Mouse (Mus musculus) intestine, embryonic 16.5 days (tissue): Measurements from ENCODE around the gene Rps7. TPM values are rescaled to one million over a fixed set of nuclear protein-coding genes. Genes with fewer than 3 reads are reported as not detected.

ENCODE experiments used
- microRNA-seq: library from miRNA; unstranded; fragments of <30 nt; microRNA quantifications from one replicate; pipeline ENCODE4, GENCODE M21; 2016
- polyA plus RNA-seq: library from polyadenylated mRNA; unstranded; fragments of >200 nt; fragmentation: Nextera tagmentation; extraction: Ambion mirVana; gene quantifications from 2 replicates; pipeline ENCODE4 v1.2.1, GENCODE M21; 2015

Rps7 gene
- polyA plus RNA-seq, 1 experiment from 2014 or later: 587 TPM

Small RNA genes lying within 50 kb of the gene (microRNA-seq; reads per million reads assigned to microRNA genes)
- not detected for gene Mir6937

Other genes with a start within 250 kb of the Rps7 start
- not detected in 2 replicates for gene Dcdc2c, start 83.6 kb downstream of the Rps7 start, polyA plus RNA-seq
- not detected in 2 replicates for gene Allc, start 53.4 kb downstream of the Rps7 start, polyA plus RNA-seq
- 0.97 and 1.8 TPM in 2 replicates for gene Colec11, start 12.6 kb downstream of the Rps7 start, polyA plus RNA-seq
- 24.2 and 28.2 TPM in 2 replicates for gene Rnaseh1, start 13.6 kb upstream of the Rps7 start, polyA plus RNA-seq
- 111 and 114 TPM in 2 replicates for gene Adi1, start 39.3 kb upstream of the Rps7 start, polyA plus RNA-seq
- gene Trappc12, start 114.5 kb upstream of the Rps7 start, polyA plus RNA-seq: 34.3 and 35.9 TPM in 2 replicates
- 29.0 and 32.0 TPM in 2 replicates for gene Eipr1, start 115.8 kb upstream of the Rps7 start, polyA plus RNA-seq